Mouse (Mus musculus) urinary bladder, postnatal 0 days (tissue): ENCODE measurements around the gene Trim31. TPM values are rescaled to one million over a fixed set of nuclear protein-coding genes. Genes with fewer than 3 reads are reported as not detected.

Source experiments
- polyA plus RNA-seq: library from polyadenylated mRNA; unstranded; fragments of >200 nt; fragmentation: Nextera tagmentation; extraction: Ambion mirVana; gene quantifications from 2 replicates; pipeline ENCODE4 v1.2.1, GENCODE M21; 2015

Trim31 gene
- polyA plus RNA-seq = not detected in 2 replicates

DNA sequence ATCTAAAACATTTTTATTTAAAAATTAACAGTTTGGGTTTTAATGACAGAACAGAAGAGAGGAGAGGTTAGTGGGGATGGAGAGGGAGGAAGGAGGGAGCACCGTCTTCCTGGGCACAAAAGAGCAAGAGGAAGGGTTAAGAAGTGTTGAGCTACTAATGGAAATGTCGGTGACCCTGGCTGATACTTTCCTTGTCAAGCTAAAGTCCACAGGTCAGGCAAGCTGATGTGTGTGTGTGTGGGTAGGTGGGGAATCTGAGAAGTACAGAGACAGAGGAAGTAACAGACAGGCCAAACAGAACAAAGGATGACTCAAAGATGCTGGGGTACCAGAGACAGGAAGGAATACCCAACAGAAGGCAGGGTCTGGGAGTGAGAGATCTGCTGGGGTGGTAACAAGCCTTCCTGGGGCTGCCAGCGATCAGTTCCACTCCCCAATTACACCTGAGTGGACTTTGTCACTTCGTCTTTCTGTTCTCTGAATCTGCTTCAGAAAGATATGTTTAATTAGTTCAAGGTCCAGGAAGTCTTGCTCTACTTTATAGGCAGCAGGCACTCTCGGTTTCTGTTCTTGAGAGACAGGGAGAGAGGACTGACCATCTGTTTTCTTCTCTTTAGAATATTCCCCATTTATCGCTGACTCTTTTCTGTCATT is at the start of gene Trim31:
Trim31 (plus strand) TSS at position 567 of the 654 bp plus-strand sequence.

DNA sequence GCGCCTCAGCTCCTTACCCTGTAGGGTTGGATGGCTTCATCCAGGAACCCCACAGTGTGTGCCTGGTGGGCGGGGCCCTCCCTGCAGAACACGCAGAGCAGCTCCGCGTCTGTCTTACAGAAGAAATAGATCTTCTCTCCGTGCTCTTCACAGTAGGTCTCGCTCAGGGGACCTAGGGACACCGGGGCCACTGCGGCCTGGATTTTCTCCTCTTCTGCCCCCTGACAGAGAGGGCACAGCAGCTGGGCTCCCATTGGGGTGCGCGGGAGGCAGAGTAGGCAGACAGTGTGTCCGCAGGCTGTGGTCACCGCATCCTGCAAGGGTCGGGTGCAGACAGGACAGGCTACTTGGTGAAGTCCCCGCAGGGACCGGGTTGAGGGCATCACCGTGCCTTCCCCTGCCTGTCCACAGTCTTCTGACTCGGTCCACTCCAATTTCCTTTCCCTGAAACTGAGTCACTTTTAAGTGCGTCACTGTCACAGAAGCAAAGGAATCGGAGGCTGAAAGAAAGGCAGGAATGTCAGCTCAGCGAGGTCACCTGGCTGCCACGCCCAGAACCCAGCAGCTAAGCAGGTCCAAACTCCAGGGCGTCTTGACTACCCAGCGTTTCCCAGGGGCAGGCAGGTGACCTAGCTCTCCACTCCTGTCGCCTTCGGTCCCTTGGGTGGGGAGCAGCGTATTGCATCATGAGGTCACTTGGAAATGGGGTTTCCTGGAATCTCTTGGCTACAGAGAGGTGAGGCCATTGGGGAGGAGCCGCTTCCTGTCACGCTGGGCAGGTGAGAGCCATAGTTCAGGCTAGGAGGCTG is 31.0 kb upstream of the Trim31 start, which contains the start of gene Trim15:
Trim15 (minus strand) TSS at position 492 of the 809 bp plus-strand sequence.

DNA sequence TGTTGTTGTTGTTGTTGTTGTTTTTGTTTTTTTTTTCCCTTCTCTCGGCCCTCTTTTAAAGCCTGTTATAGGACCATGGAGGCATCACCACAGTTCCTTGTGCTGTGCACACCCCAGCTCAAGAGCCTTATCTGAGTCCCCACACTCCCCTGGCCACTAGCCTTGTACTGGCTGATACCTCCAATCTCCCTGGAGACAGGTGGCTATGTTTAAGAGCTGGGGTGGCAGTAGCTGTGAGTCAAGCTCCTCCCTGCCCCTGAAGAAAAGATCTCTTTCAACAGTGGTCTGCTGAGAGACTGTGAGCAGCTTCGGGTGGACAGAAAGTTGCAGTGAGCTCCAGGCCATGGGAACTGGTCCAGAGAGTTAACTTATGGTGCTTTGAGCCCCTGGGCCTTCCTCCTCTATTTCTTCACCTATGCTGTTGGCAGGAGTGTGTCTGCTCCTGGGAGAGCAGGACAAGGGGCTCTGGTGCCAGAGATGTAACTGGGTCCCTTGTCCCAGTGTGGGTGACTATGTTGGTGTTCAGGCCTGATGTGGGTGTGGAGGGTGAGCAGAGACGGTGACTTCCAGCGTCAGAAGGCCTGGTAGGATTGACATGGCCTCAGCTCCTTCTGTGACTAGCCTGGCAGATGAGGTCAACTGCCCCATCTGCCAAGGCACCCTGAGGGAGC is 28.5 kb upstream of the Trim31 start, which contains the start of gene Trim10:
Trim10 (plus strand) TSS at position 291 of the 671 bp plus-strand sequence.

DNA sequence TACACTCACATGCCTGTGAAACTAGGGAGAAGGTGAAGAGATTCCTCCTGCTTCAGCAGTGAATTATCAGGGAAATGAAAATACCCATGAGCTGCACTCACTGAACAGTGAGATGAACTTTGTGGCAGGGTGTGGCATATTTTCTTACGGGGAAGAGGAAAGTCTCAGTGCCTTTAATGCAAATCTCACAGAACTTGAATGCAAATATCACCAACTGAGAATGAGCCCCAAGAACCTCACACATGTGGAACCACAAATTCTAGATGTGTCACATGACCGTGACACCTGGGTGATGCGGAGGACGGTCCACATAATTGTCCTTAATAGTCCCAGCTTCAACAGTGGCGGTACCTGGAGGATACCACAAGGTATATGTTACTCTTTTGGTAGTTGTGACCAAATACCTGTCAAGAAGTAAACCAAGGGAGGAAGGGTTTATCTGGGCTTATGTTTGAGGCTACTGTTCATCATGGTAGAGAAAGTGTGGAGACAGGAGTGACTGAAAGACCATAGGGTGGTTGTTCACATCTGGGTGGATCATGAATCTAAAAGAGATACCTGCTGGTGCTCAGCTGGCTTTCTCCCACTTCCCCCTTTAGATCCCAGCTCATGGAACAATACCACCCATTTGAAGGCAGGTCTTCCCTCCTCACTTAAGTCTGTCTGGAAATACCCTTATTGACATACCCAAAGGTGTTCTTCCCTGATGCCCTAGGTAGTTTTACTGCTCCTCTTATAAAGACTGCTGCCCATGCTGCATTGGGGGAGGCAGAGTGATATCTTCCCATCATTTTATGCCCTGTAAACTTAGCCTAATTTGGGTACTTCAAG is 7.6 kb upstream of the Trim31 start, which contains the start of gene Trim40:
Trim40 (minus strand) TSS at position 51 of the 831 bp plus-strand sequence.

DNA sequence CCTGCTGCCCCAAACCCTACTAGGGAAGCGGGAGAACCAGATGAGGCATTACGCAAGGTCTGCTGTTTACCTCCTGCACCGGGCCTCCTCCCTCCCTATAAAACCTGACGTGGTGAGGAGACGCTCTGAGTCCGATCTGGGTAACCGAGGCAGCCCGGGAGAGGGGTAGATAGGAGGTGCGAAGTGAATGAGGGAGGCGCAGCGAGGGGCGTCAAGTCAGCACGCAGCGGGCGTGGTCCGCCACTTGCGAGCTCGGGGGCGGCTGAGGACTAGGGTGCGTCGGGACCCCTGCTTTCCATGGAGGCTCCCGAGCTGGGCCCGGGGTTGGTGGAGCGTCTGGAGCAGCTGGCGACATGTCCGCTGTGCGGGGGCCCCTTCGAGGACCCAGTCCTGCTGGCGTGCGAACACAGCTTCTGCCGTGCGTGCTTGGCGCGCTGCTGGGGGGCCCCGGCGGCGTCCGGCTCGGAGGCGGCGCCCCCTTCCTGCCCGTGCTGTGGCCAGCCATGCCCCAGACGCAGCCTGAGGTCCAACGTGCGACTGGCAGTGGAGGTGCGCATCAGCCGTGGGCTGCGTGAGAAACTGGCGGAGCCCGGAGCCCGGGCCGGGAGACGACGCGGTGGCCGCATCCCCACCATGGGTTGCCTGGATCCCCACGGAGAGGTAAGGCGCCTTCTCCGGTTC is 45.0 kb downstream of the Trim31 start, which contains the start of gene Rnf39:
Rnf39 (plus strand) TSS at position 128 of the 681 bp plus-strand sequence.

DNA sequence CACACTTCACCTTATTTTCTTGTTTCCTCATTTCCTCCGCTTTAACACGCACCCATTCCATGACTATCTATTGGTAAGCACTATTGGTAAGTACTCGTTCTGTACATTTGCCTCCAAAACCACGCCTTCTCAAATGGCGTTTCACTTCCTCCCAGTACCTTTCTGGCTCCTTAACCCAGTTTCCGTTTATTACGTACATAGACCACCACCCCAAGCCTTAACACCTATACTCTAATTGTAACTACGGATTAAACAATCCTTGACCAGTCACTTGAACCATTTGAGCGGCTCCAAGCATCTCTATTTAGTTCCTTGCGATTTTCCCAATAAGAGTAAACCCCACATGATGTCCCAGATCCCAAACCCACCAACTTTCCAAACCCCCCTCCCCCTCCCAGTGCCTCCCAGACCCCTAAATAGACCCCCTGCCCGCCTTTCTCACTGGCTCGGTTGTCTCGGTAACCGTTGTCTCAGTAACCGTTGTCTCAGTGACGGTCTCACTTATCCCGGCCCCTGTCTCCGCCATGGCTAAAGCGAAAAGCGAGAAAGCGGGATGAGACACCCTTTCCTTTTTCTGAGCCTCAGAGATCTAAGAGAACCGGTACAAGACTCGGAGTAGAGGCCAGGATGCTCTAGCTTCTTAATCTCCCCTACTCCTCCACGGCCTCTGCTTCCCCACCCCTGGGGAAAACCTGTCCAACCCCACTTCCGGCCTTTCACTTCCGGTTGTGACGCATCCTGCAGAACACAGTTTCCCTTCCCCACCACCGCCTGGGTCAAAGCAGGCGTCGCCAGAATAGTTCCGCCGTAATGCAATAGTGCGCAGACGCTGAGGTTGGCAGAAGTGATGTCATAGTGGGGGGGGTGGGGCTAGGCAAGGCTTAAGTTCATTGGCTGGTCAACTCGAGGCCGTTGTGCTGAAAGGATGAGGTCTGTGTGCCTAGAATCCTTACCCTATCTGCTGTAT is 53.3 kb downstream of the Trim31 start, which contains the start of gene Ppp1r11:
Ppp1r11 (minus strand) TSS at position 761 of the 967 bp plus-strand sequence.

DNA sequence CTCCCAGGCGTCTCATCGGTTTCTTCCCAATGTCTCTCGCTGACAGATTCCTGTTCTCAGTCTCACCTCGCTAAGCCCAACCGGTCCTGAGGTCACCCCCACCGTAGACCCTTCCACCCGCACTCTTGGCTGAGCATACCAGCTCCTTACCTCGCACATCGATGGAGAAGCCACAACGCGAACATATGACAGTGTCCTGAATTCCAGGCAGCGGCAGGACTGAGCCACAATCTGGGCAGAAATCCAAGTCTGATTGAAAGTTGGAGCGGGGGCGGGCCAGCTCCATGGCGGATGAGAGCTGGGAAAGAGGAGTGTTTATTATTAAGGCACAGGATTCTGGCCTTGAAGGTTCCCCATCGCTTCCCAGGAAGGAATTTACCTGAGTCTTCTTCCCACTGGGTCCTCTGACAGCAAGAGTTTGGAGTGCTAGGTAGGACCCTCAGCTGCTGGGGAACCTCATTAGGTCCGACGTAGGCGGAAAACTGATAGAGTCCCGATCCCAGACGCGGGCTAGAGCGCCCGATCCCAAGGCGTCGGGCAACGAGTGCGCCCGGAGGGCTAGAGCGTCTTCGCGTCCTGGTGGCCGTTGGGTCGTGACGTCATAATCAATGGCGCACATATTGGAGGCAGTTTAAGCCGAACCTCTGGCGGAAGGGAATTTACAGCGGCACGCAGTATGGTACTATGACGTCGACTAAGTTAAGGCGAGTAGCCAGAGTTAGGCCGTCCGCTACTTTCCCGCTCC is 60.3 kb downstream of the Trim31 start, which contains the start of the genes Znrd1 and Znrd1as:
Znrd1 (minus strand) TSS at position 561 of the 745 bp plus-strand sequence.
Znrd1as (plus strand) TSS at position 594 of the 745 bp plus-strand sequence.

Other genes with a start within 250 kb of the Trim31 start
- not detected in 2 replicates for gene H2-M1, start 225.9 kb upstream of the Trim31 start, polyA plus RNA-seq
- not detected in 2 replicates for gene H2-M10.5, start 125.2 kb upstream of the Trim31 start, polyA plus RNA-seq
- gene H2-M10.6, start 85.9 kb upstream of the Trim31 start, polyA plus RNA-seq = not detected in 2 replicates
- 26.9 and 28.6 TPM in 2 replicates for gene Trim26, start 61.0 kb upstream of the Trim31 start, polyA plus RNA-seq
- gene Trim15, start 30.9 kb upstream of the Trim31 start, polyA plus RNA-seq = 0.06 TPM in 1 of 2 replicates, not detected in the other
- 0.52 and 1.4 TPM in 2 replicates for gene Trim10, start 28.5 kb upstream of the Trim31 start, polyA plus RNA-seq
- gene Trim40, start 8.0 kb upstream of the Trim31 start, polyA plus RNA-seq = not detected in 2 replicates
- gene Rnf39, start 44.8 kb downstream of the Trim31 start, polyA plus RNA-seq = 5.2 and 7.4 TPM in 2 replicates
- 103 and 106 TPM in 2 replicates for gene Ppp1r11, start 53.6 kb downstream of the Trim31 start, polyA plus RNA-seq
- gene Znrd1, start 60.4 kb downstream of the Trim31 start, polyA plus RNA-seq = 45.3 and 49.1 TPM in 2 replicates
- 4.8 and 5.9 TPM in 2 replicates for gene Znrd1as, start 60.5 kb downstream of the Trim31 start, polyA plus RNA-seq
- gene 2410137M14Rik, start 83.1 kb downstream of the Trim31 start, polyA plus RNA-seq = 0.25 TPM in 1 of 2 replicates, not detected in the other
- 0.34 and 0.47 TPM in 2 replicates for gene H2-M5, start 91.4 kb downstream of the Trim31 start, polyA plus RNA-seq
- gene Zfp57, start 103.0 kb downstream of the Trim31 start, polyA plus RNA-seq = 22.6 and 30.9 TPM in 2 replicates
- not detected in 2 replicates for gene Mog, start 125.3 kb downstream of the Trim31 start, polyA plus RNA-seq
- 9.2 and 9.7 TPM in 2 replicates for gene Gabbr1, start 147.8 kb downstream of the Trim31 start, polyA plus RNA-seq
- gene Olfr90, start 190.4 kb downstream of the Trim31 start, polyA plus RNA-seq = not detected in 2 replicates
- not detected in 2 replicates for gene Olfr91, start 200.2 kb downstream of the Trim31 start, polyA plus RNA-seq
- gene Olfr92, start 222.0 kb downstream of the Trim31 start, polyA plus RNA-seq = not detected in 2 replicates